Comparison of ENCODE assay signal across 17 mouse cellular contexts in genomic region chr5:116512135-116512534, GRCm38 (mm10).
DNase-seq lines count a peak whose midpoint lies in the region; ATAC-seq lines count a peak whose summit lies in the region.
"Had no signal": no experiment of that assay in that cellular context is flagged by ENCODE, and none has a peak within 500 bp of the region (broad histone marks: within the 10 kb centered on the region; RNA-seq: fewer than 3 reads in every experiment).

No protein-coding gene starts in this region.

- intact Hi-C loops in heart, postnatal 14 days (cut with DNase I) = no loop called here

- H3K4me1 ChIP-seq in heart, embryonic 10.5 days = peaks cover 27% of the 10 kb centered on the region
- peaks cover 6% of the 10 kb centered on the region; the same call in 1 of the 2 replicates for H3K4me1 ChIP-seq in midbrain, embryonic 14.5 days (ENCODE audit: control insufficient read depth, insufficient read depth, low read length)
- H3K4me1 ChIP-seq in midbrain, embryonic 10.5 days = peaks cover 5% of the 10 kb centered on the region; the same call in 1 of the 2 replicates
- H3K4me1 ChIP-seq: embryonic facial prominence, embryonic 13.5 days had no signal

- WGBS in heart, embryonic 10.5 days = 69% methylated on average over 4 of the region's 4 CpGs
- WGBS in midbrain, embryonic 14.5 days = 74% methylated on average over 4 of the region's 4 CpGs
- 83% methylated on average over 4 of the region's 4 CpGs for WGBS in midbrain, embryonic 10.5 days

- H3K36me3 ChIP-seq in heart, embryonic 10.5 days = no peaks in the 10 kb centered on the region
- no peaks in the 10 kb centered on the region for H3K36me3 ChIP-seq in midbrain, embryonic 14.5 days (ENCODE audit: control insufficient read depth, insufficient read depth, low read length)
- H3K36me3 ChIP-seq in midbrain, embryonic 10.5 days = peaks cover 11% of the 10 kb centered on the region
- H3K36me3 ChIP-seq: embryonic facial prominence, embryonic 13.5 days had no signal

- ATAC-seq in midbrain, embryonic 14.5 days (ENCODE audit: low FRiP score, low TSS enrichment) = no peak
- ATAC-seq: forebrain, embryonic 16.5 days had no signal

- H3K4me3 ChIP-seq in heart, embryonic 10.5 days = no peak overlapping the region
- no peak overlapping the region for H3K4me3 ChIP-seq in midbrain, embryonic 14.5 days (replicated peaks; ENCODE audit: low read depth, low read length)
- H3K4me3 ChIP-seq in midbrain, embryonic 10.5 days = no peak overlapping the region
- H3K4me3 ChIP-seq: embryonic facial prominence, embryonic 13.5 days; forebrain, embryonic 12.5 days; gastrocnemius, adult 2 months had no signal

- no peak overlapping the region for H3K9ac ChIP-seq in midbrain, embryonic 14.5 days (replicated peaks; ENCODE audit: low read length)
- H3K9ac ChIP-seq: embryonic facial prominence, embryonic 13.5 days; forebrain, embryonic 12.5 days; hindbrain, embryonic 14.5 days had no signal

- peak overlapping the region; percentile 3; the same call in 1 of the 2 replicates for H3K27ac ChIP-seq in heart, embryonic 10.5 days
- H3K27ac ChIP-seq in midbrain, embryonic 14.5 days (replicated peaks; ENCODE audit: low read depth, low read length) = 0 out of 2 replicates have a peak overlapping the region, but pooled peaks have one; percentile 14
- H3K27ac ChIP-seq in midbrain, embryonic 10.5 days (replicated peaks) = no peak overlapping the region
- H3K27ac ChIP-seq: embryonic facial prominence, embryonic 13.5 days; forebrain, embryonic 12.5 days; gastrocnemius, adult 2 months; hindbrain, embryonic 14.5 days had no signal

- H3K9me3 ChIP-seq in heart, embryonic 10.5 days = no peaks in the 10 kb centered on the region
- no peaks in the 10 kb centered on the region for H3K9me3 ChIP-seq in midbrain, embryonic 14.5 days (ENCODE audit: control insufficient read depth, low read length)
- no peaks in the 10 kb centered on the region for H3K9me3 ChIP-seq in midbrain, embryonic 10.5 days (replicated peaks)
- H3K9me3 ChIP-seq: embryonic facial prominence, embryonic 13.5 days; forebrain, embryonic 12.5 days had no signal

- H3K4me2 ChIP-seq in midbrain, embryonic 14.5 days (ENCODE audit: low read length) = no peak overlapping the region
- H3K4me2 ChIP-seq: embryonic facial prominence, embryonic 13.5 days; forebrain, embryonic 12.5 days; hindbrain, embryonic 14.5 days had no signal

- DNase-seq in heart, embryonic 10.5 days (ENCODE audit: low spot score) = no peak
- no peak for DNase-seq in heart, postnatal 14 days
- no peak for DNase-seq in midbrain, embryonic 14.5 days
- DNase-seq in midbrain, embryonic 10.5 days (ENCODE audit: low spot score) = no peak
- DNase-seq in brain, adult 2 months (ENCODE audit: low read depth, low spot score) = peak; percentile 84
- DNase-seq in spleen, adult 18-20 months = no peak
- DNase-seq: adrenal gland, postnatal 10 days; cerebellum, adult 18-20 months; cerebellum, adult 9-11 months; cerebellum, postnatal 36 days; gastrocnemius, adult 2 months; gastrocnemius, postnatal 36 days; heart, adult 11 months had no signal

- H3K27me3 ChIP-seq in heart, embryonic 10.5 days (ENCODE audit: insufficient read depth, poor library complexity, severe bottlenecking) = no peaks in the 10 kb centered on the region
- H3K27me3 ChIP-seq in midbrain, embryonic 14.5 days (ENCODE audit: control insufficient read depth, insufficient read depth, low read length) = no peaks in the 10 kb centered on the region
- no peaks in the 10 kb centered on the region for H3K27me3 ChIP-seq in midbrain, embryonic 10.5 days (ENCODE audit: low read depth, poor library complexity, severe bottlenecking)
- H3K27me3 ChIP-seq: embryonic facial prominence, embryonic 13.5 days; forebrain, embryonic 12.5 days had no signal
